Mouse (Mus musculus) megakaryocyte, embryonic 14.5 days (primary cell): ENCODE data around the gene Fam117a.

ENCODE experiments used
- FLI1 ChIP-seq: IDR thresholded peaks from 2 replicates; pipeline ENCODE4 v1.6.1; 2012; ENCODE audit warnings: low read length, inconsistent platforms, mixed read lengths
- GATA1 ChIP-seq: IDR thresholded peaks from 3 replicates; pipeline ENCODE4 v1.6.1; 2012; ENCODE audit warnings: mixed read lengths, low read length, inconsistent platforms, borderline replicate concordance

DNA sequence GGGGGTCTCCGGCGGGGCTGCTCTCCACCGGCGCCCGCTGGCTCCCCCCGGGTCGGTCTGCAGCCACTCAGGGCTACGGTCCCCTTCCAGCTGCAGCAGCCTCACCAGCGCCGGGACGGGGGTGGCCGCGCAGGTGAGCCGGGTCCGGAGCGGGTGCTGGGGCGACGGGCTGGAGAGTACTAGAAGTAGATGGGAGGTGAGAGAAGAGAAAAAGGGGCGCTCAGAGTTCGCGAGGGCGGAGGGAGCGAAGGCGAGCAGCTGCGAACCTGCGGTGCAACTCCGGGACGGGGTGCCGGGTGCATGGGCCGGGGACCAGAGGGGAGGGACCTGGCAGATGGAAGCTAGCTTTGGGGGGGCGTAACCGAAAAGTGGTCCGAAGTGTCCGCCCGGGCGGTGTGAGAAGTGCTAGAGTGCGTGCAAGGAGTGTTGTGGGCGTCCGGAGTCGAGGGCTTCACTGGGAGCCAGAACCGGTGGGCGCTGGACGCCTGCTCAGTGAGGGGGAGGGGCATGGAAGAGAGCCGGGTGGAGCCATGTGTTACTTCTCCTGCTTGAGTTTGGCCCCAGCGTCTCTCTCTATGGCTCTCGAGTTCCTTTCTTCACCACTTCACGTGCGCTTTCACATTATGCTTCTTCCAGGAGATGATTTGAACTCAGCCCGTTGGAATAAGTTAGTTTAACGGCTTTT is 453 bp downstream of the Fam117a start:
- TF ChIP-seq GATA1 (no peak), FLI1 (no peak)
